Mouse (Mus musculus) olfactory bulb, adult 2 months (tissue): ENCODE results near the gene Pcnt. TPM values are rescaled to one million over a fixed set of nuclear protein-coding genes. Genes with fewer than 3 reads are reported as not detected.
A peak's percentile ranks its signal among the peaks of the same experiment; 100 is the strongest.

Source experiments
- H3K27ac ChIP-seq: fragments of 200-500 bp; 2 replicates; pipeline ENCODE4 v1.5.1; 2012; ENCODE audit warnings: low read depth, low read length; ENCODE audit not compliant: insufficient read depth
- H3K4me1 ChIP-seq: fragments of 200-500 bp; 2 replicates; pipeline ENCODE4 v1.6.1; 2012; ENCODE audit warnings: low read length; ENCODE audit not compliant: control insufficient read depth, insufficient read depth
- H3K4me3 ChIP-seq: fragments of 200-500 bp; 2 replicates; pipeline ENCODE4 v1.5.1; 2012; ENCODE audit warnings: mild to moderate bottlenecking, low read depth, low read length, moderate library complexity; ENCODE audit not compliant: insufficient read depth
- CTCF ChIP-seq: fragments of 200-500 bp; IDR thresholded peaks from 2 replicates; pipeline ENCODE4 v1.5.1; 2012; ENCODE audit warnings: low read depth, mild to moderate bottlenecking, low read length, moderate library complexity; ENCODE audit not compliant: insufficient read depth
- POLR2A ChIP-seq: fragments of 200-500 bp; IDR thresholded peaks from 2 replicates; pipeline ENCODE4 v1.6.1; 2012; ENCODE audit warnings: mild to moderate bottlenecking, low read depth, low read length, moderate library complexity; ENCODE audit not compliant: insufficient read depth
- WGBS: fragments of 180-500 bp; shearing (Covaris S2); methylation state at CpG from one replicate; pipeline ENCODE4 v1.1.7; 2018; 5-methylcytosine and 5-hydroxymethylcytosine counted together
- polyA plus RNA-seq: library from polyadenylated mRNA; stranded (reverse); fragments of >200 nt; gene quantifications from 2 replicates; pipeline ENCODE4 v1.2.4, GENCODE M21; 2012; ENCODE audit warnings: low replicate concordance; ENCODE audit not compliant: missing spikeins, insufficient read depth, insufficient read length

Gene Pcnt
- polyA plus RNA-seq, 1 experiment = not detected

- Histone ChIP-seq H3K4me1 (peaks cover 3% of the 10 kb centered on the region), H3K27ac (peak within 1 kb of the TSS; percentile 58; the same call in 1 of the 2 replicates), H3K4me3 (peak within 1 kb of the TSS; percentile 84)
- TF ChIP-seq CTCF (no peak), POLR2A (peak; percentile 40)
- under 1% methylated on average over 94 of the region's 94 CpGs for WGBS
Measured at GRCm38 (mm10) chr10:76344711-76345539, 97.7 kb downstream of the Pcnt start, which contains the start of gene Dip2a. Gene Dip2a (minus strand): TSS chr10:76345291.

GRCm38 (mm10) chr10:76334350-76334749 is 108.2 kb downstream of the Pcnt start:
- peaks cover 10% of the 10 kb centered on the region for H3K4me1 ChIP-seq
- no peak overlapping the region for H3K4me3 ChIP-seq
- no peak overlapping the region for H3K27ac ChIP-seq
- WGBS = 24% methylated on average over 4 of the region's 4 CpGs
- TF ChIP-seq POLR2A = no peak
- no peak for TF ChIP-seq CTCF

GRCm38 (mm10) chr10:76332040-76332439 is 110.5 kb downstream of the Pcnt start:
- Histone ChIP-seq H3K4me3 (no peak overlapping the region), H3K27ac (no peak overlapping the region), H3K4me1 (peaks cover 10% of the 10 kb centered on the region)
- 62% methylated on average over 2 of the region's 2 CpGs for WGBS
- no peak for TF ChIP-seq POLR2A
- TF ChIP-seq CTCF = no peak

- WGBS = 89% methylated on average over 4 of the region's 4 CpGs
- Histone ChIP-seq H3K27ac (no peak overlapping the region), H3K4me1 (no peaks in the 10 kb centered on the region), H3K4me3 (no peak overlapping the region)
- TF ChIP-seq POLR2A (no peak), CTCF (no peak)
Measured at GRCm38 (mm10) chr10:76329093-76329492, 113.5 kb downstream of the Pcnt start.

- Histone ChIP-seq H3K4me3 (no peak overlapping the region), H3K27ac (no peak overlapping the region), H3K4me1 (no peaks in the 10 kb centered on the region)
- 81% methylated on average over 3 of the region's 3 CpGs for WGBS
- TF ChIP-seq CTCF = no peak
- TF ChIP-seq POLR2A = no peak
Measured at GRCm38 (mm10) chr10:76328574-76328973, 114.0 kb downstream of the Pcnt start.

- WGBS = 82% methylated on average over 6 of the region's 6 CpGs
- no peak overlapping the region for H3K4me3 ChIP-seq
- TF ChIP-seq POLR2A = no peak
- TF ChIP-seq CTCF = no peak
- no peak overlapping the region for H3K27ac ChIP-seq
- H3K4me1 ChIP-seq = no peaks in the 10 kb centered on the region
Measured at GRCm38 (mm10) chr10:76326304-76327006, 116.1 kb downstream of the Pcnt start.

GRCm38 (mm10) chr10:76317623-76318022 is 125.0 kb downstream of the Pcnt start:
- WGBS = 88% methylated on average over 12 of the region's 12 CpGs
- TF ChIP-seq POLR2A (no peak), CTCF (no peak)
- H3K4me1 ChIP-seq = no peaks in the 10 kb centered on the region
- H3K4me3 ChIP-seq = no peak overlapping the region
- H3K27ac ChIP-seq = no peak overlapping the region

- TF ChIP-seq CTCF (no peak), POLR2A (no peak)
- no peaks in the 10 kb centered on the region for H3K4me1 ChIP-seq
- H3K27ac ChIP-seq = no peak overlapping the region
- 72% methylated on average over 7 of the region's 7 CpGs for WGBS
- H3K4me3 ChIP-seq = no peak overlapping the region
Measured at GRCm38 (mm10) chr10:76316194-76316593, 126.4 kb downstream of the Pcnt start.

- Histone ChIP-seq H3K4me1 (no peaks in the 10 kb centered on the region), H3K4me3 (no peak overlapping the region), H3K27ac (no peak overlapping the region)
- 89% methylated on average over 9 of the region's 9 CpGs for WGBS
- TF ChIP-seq POLR2A = no peak
- TF ChIP-seq CTCF = no peak
Measured at GRCm38 (mm10) chr10:76306738-76307137, 135.8 kb downstream of the Pcnt start.

Other genes with a start within 250 kb of the Pcnt start
- gene Prmt2, start 204.9 kb downstream of the Pcnt start, polyA plus RNA-seq = not detected in 2 replicates
- 277 TPM in 1 of 2 replicates, not detected in the other for gene S100b, start 188.9 kb downstream of the Pcnt start, polyA plus RNA-seq
- gene Dip2a, start 97.5 kb downstream of the Pcnt start, polyA plus RNA-seq = not detected in 2 replicates
- not detected in 2 replicates for gene AC141477.1, start 2.3 kb downstream of the Pcnt start, polyA plus RNA-seq
- not detected in 2 replicates for gene 2610028H24Rik, start 6.3 kb upstream of the Pcnt start, polyA plus RNA-seq
- gene Mcm3ap, start 26.1 kb upstream of the Pcnt start, polyA plus RNA-seq = not detected in 2 replicates
- not detected in 2 replicates for gene Ybey, start 26.3 kb upstream of the Pcnt start, polyA plus RNA-seq
- gene Lss, start 88.8 kb upstream of the Pcnt start, polyA plus RNA-seq = not detected in 2 replicates
- gene Spatc1l, start 119.5 kb upstream of the Pcnt start, polyA plus RNA-seq = not detected in 2 replicates
- gene Ftcd, start 132.9 kb upstream of the Pcnt start, polyA plus RNA-seq = not detected in 2 replicates
- not detected in 2 replicates for gene Col6a2, start 180.8 kb upstream of the Pcnt start, polyA plus RNA-seq